Mouse (Mus musculus) liver, adult (tissue): Measurements from ENCODE around the gene Sort1.

Experiments used
- GATA4 ChIP-seq: IDR thresholded peaks from 2 replicates; pipeline ENCODE4 v1.6.1; 2014; ENCODE audit warnings: mild to moderate bottlenecking, low read length; ENCODE audit not compliant: insufficient replicate concordance

Gene Sort1

GRCm38 (mm10) chr3:108409656-108410358, 125.9 kb downstream of the Sort1 start:
- no peak for TF ChIP-seq GATA4

- TF ChIP-seq GATA4, result no peak
Measured at GRCm38 (mm10) chr3:108410359-108410714, 126.5 kb downstream of the Sort1 start.
